Mouse (Mus musculus) CH12.LX (cell line): ENCODE data around the gene Pan3.

Experiments
- CTCF ChIP-seq, 2 experiments: IDR thresholded peaks in 1 of 2; conservative IDR thresholded peaks in 1 of 2; 2 replicates each; pipeline ENCODE4 v1.5.1; 2011 to 2012; ENCODE audit warnings: low read depth in 2 of 2, low read length in 2 of 2, improper control_type of control experiment in 1 of 2, inconsistent platforms in 1 of 2, mild to moderate bottlenecking in 1 of 2, moderate library complexity in 1 of 2
- IRF4 ChIP-seq: IDR thresholded peaks from 2 replicates; pipeline ENCODE4 v1.6.1; 2014; ENCODE audit warnings: low read depth, mild to moderate bottlenecking, inconsistent platforms, low read length, improper control_type of control experiment
- MAX ChIP-seq: IDR thresholded peaks from 2 replicates; pipeline ENCODE4 v1.6.1; 2011; ENCODE audit warnings: low read length, improper control_type of control experiment
- POLR2A ChIP-seq: IDR thresholded peaks from 2 replicates; pipeline ENCODE4 v1.6.1; 2011; ENCODE audit warnings: low read depth, mild to moderate bottlenecking, improper control_type of control experiment, low read length
- RAD21 ChIP-seq: IDR thresholded peaks from 2 replicates; pipeline ENCODE4 v1.6.1; 2011; ENCODE audit warnings: low read depth, mild to moderate bottlenecking, low read length, improper control_type of control experiment, moderate library complexity
- USF1 ChIP-seq: IDR thresholded peaks from 2 replicates; pipeline ENCODE4 v1.6.1; 2014; ENCODE audit warnings: low read depth, mild to moderate bottlenecking, inconsistent platforms, low read length, improper control_type of control experiment

GRCm38 (mm10) chr5:147584648-147585047 lies 154.7 kb downstream of the Pan3 start:
- TF ChIP-seq MAX (no peak), POLR2A (no peak), IRF4 (no peak), CTCF (conservative IDR thresholded peaks at IDR 0.05 in 1 of 2, IDR thresholded peaks at IDR 0.05 in 1 of 2; ENCODE audit: low read depth in 2 of 2, low read length in 2 of 2) (no peak), RAD21 (no peak), USF1 (no peak)
